Mouse (Mus musculus) kidney, adult 2 months (tissue): ENCODE results near the gene Nprl2.

Source experiments
- CTCF ChIP-seq: fragments of 200-500 bp; conservative IDR thresholded peaks from 2 replicates; pipeline ENCODE4 v1.5.1; 2011; ENCODE audit warnings: low read depth, mild to moderate bottlenecking, control low read depth, low read length, moderate library complexity, mixed read lengths; ENCODE audit not compliant: insufficient read depth, insufficient read length
- POLR2A ChIP-seq: fragments of 200-500 bp; IDR thresholded peaks from one replicate; pipeline ENCODE4 v1.6.1; 2011; ENCODE audit warnings: low read depth, low read length, control low read depth

DNA sequence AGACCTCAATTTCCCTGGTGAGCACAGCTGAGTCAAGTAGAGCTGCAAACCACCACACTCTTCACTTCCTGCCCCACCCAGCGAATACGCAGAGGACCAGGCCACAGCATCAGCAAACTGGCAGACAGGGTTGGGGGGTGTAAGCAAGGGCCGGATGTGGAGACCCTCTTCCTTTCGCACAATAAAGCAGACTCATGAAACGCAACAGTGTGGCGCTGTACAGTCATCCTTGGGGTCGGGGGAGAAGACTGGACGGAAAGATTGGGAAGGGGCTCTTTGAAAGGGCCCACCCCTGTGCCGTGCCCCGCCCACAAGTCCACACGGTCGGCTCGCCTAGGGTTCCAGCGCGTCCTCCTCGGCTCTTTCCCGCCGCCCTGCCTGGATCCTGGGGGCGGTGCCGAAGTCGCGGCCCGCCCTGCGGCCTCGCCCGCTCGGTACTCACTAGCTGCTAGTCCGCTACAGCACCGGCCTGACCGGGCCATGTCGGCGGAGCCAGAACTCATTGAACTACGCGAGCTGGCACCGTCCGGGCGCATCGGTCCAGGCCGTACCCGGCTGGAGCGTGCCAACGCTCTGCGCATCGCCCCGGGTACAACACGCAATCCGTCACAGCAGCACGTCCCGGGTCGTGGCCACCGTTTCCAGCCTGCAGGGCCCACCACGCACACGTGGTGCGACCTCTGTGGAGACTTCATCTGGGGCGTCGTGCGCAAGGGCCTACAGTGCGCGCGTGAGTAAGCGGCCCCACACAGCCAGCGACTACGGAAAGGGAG, 9.3 kb downstream of the Nprl2 start, which contains the start of gene Rassf1:
- TF ChIP-seq POLR2A (peak; percentile 29), CTCF (no peak)
